In genomic region chrX:107297861-107298260, GRCm38 (mm10) we compare ENCODE assay signal across 5 mouse cellular contexts. TPM values are rescaled to one million over a fixed set of nuclear protein-coding genes. Genes with fewer than 3 reads are reported as not detected.
"Had no signal": no experiment of that assay in that cellular context is flagged by ENCODE, and none has a peak within 500 bp of the region (broad histone marks: within the 10 kb centered on the region; RNA-seq: fewer than 3 reads in every experiment).

No protein-coding gene starts in this region.

RNA-seq across cellular contexts. Expression of gene Gpr174, which starts 42.2 kb away (rescaled TPM):
- total RNA-seq: left cerebral cortex, postnatal 10 days; left cerebral cortex, postnatal 14 days; left cerebral cortex, postnatal 25 days; left cerebral cortex, postnatal 36 days; midbrain, postnatal 0 days had no signal
